In genomic region chr13:6060229-6060845, GRCm38 (mm10) we compare ENCODE assay signal across 9 mouse cellular contexts.
DNase-seq lines count a peak whose midpoint lies in the region; ATAC-seq and TF ChIP-seq lines count a peak whose summit lies in the region.
"Had no signal": no experiment of that assay in that cellular context is flagged by ENCODE, and none has a peak within 500 bp of the region (broad histone marks: within the 10 kb centered on the region; RNA-seq: fewer than 3 reads in every experiment).

No protein-coding gene starts in this region.

- H3K9ac ChIP-seq in lung, embryonic 14.5 days = no peak overlapping the region
- H3K9ac ChIP-seq in limb, embryonic 12.5 days (replicated peaks) = no peak overlapping the region
- no peak overlapping the region for H3K9ac ChIP-seq in stomach, embryonic 15.5 days
- H3K9ac ChIP-seq in intestine, embryonic 15.5 days = no peak overlapping the region
- H3K9ac ChIP-seq: hindbrain, embryonic 15.5 days; liver, embryonic 15.5 days had no signal

- DNase-seq in lung, embryonic 14.5 days = peak; percentile 18
- DNase-seq in lung, postnatal 25 days (ENCODE audit: low spot score) = no peak
- no peak for DNase-seq in embryonic facial prominence, embryonic 10.5 days (ENCODE audit: low spot score)
- DNase-seq in c-Kit-positive CD71-positive TER-119-positive erythroid progenitor cells, embryonic 14.5 days (ENCODE audit: low spot score) = no peak

- 35% methylated on average over 8 of the region's 8 CpGs for WGBS in lung, embryonic 14.5 days
- WGBS in embryonic facial prominence, embryonic 10.5 days = 37% methylated on average over 8 of the region's 8 CpGs
- 30% methylated on average over 8 of the region's 8 CpGs for WGBS in limb, embryonic 12.5 days
- WGBS in stomach, embryonic 15.5 days = 37% methylated on average over 8 of the region's 8 CpGs
- WGBS in intestine, embryonic 15.5 days = 37% methylated on average over 8 of the region's 8 CpGs

- no peak overlapping the region for H3K4me3 ChIP-seq in lung, embryonic 14.5 days (ENCODE audit: low read depth, low read length)
- H3K4me3 ChIP-seq in embryonic facial prominence, embryonic 10.5 days = no peak overlapping the region
- H3K4me3 ChIP-seq in limb, embryonic 12.5 days (replicated peaks) = no peak overlapping the region
- no peak overlapping the region for H3K4me3 ChIP-seq in stomach, embryonic 15.5 days (replicated peaks)
- H3K4me3 ChIP-seq in intestine, embryonic 15.5 days (replicated peaks) = no peak overlapping the region
- H3K4me3 ChIP-seq: hindbrain, embryonic 15.5 days; liver, embryonic 15.5 days had no signal

- no peaks in the 10 kb centered on the region for H3K9me3 ChIP-seq in lung, embryonic 14.5 days (ENCODE audit: low read depth, low read length)
- H3K9me3 ChIP-seq in embryonic facial prominence, embryonic 10.5 days = no peaks in the 10 kb centered on the region
- no peaks in the 10 kb centered on the region for H3K9me3 ChIP-seq in limb, embryonic 12.5 days
- no peaks in the 10 kb centered on the region for H3K9me3 ChIP-seq in stomach, embryonic 15.5 days
- no peaks in the 10 kb centered on the region for H3K9me3 ChIP-seq in intestine, embryonic 15.5 days
- H3K9me3 ChIP-seq: hindbrain, embryonic 15.5 days; liver, embryonic 15.5 days had no signal

- no peak for TF ChIP-seq CTCF in lung, embryonic 14.5 days (IDR thresholded peaks at IDR 0.05; ENCODE audit: low read depth)

- ATAC-seq in lung, embryonic 14.5 days (ENCODE audit: insufficient read depth) = peak; percentile 59; the same call in 1 of the 2 replicates
- no peak for ATAC-seq in limb, embryonic 12.5 days (ENCODE audit: insufficient number of reproducible peaks, insufficient read depth, low FRiP score, low TSS enrichment, low read depth)
- ATAC-seq in stomach, embryonic 15.5 days (ENCODE audit: insufficient read depth, low FRiP score, low read depth) = no peak
- no peak for ATAC-seq in intestine, embryonic 15.5 days

- H3K27me3 ChIP-seq in lung, embryonic 14.5 days (ENCODE audit: insufficient read depth, low read length) = no peaks in the 10 kb centered on the region
- H3K27me3 ChIP-seq in embryonic facial prominence, embryonic 10.5 days (replicated peaks; ENCODE audit: low read depth, poor library complexity, severe bottlenecking) = no peaks in the 10 kb centered on the region
- H3K27me3 ChIP-seq in limb, embryonic 12.5 days = no peaks in the 10 kb centered on the region
- H3K27me3 ChIP-seq in stomach, embryonic 15.5 days (replicated peaks) = no peaks in the 10 kb centered on the region
- H3K27me3 ChIP-seq in intestine, embryonic 15.5 days (replicated peaks) = no peaks in the 10 kb centered on the region
- H3K27me3 ChIP-seq: hindbrain, embryonic 15.5 days; liver, embryonic 15.5 days had no signal

- H3K4me1 ChIP-seq in lung, embryonic 14.5 days (ENCODE audit: insufficient read depth) = peaks cover 7% of the 10 kb centered on the region; the same call in 1 of the 2 replicates
- H3K4me1 ChIP-seq in embryonic facial prominence, embryonic 10.5 days = peaks cover 15% of the 10 kb centered on the region
- H3K4me1 ChIP-seq in limb, embryonic 12.5 days (replicated peaks) = peaks cover 11% of the 10 kb centered on the region
- H3K4me1 ChIP-seq in stomach, embryonic 15.5 days = 0 out of 2 replicates have a peak, but pooled peaks cover 5% of the 10 kb centered on the region
- H3K4me1 ChIP-seq in intestine, embryonic 15.5 days (replicated peaks) = peaks cover 3% of the 10 kb centered on the region; the same call in 1 of the 2 replicates

- H3K36me3 ChIP-seq in lung, embryonic 14.5 days (ENCODE audit: insufficient read depth) = no peaks in the 10 kb centered on the region
- H3K36me3 ChIP-seq in embryonic facial prominence, embryonic 10.5 days (replicated peaks) = no peaks in the 10 kb centered on the region
- H3K36me3 ChIP-seq in limb, embryonic 12.5 days = no peaks in the 10 kb centered on the region
- H3K36me3 ChIP-seq in stomach, embryonic 15.5 days = no peaks in the 10 kb centered on the region
- no peaks in the 10 kb centered on the region for H3K36me3 ChIP-seq in intestine, embryonic 15.5 days
- H3K36me3 ChIP-seq: hindbrain, embryonic 15.5 days; liver, embryonic 15.5 days had no signal

- peak overlapping the region; percentile 10; the same call in 1 of the 2 replicates for H3K4me2 ChIP-seq in lung, embryonic 14.5 days
- H3K4me2 ChIP-seq in limb, embryonic 12.5 days = peak overlapping the region; percentile 39
- no peak overlapping the region; the same call in 1 of the 2 replicates for H3K4me2 ChIP-seq in stomach, embryonic 15.5 days
- H3K4me2 ChIP-seq in intestine, embryonic 15.5 days (replicated peaks) = no peak overlapping the region
- H3K4me2 ChIP-seq: hindbrain, embryonic 15.5 days; liver, embryonic 15.5 days had no signal

- H3K27ac ChIP-seq in lung, embryonic 14.5 days (ENCODE audit: low read depth) = no peak overlapping the region
- peak overlapping the region; percentile 59; the same call in 1 of the 2 replicates for H3K27ac ChIP-seq in embryonic facial prominence, embryonic 10.5 days (replicated peaks)
- no peak overlapping the region for H3K27ac ChIP-seq in limb, embryonic 12.5 days
- peak overlapping the region; percentile 21; the same call in 1 of the 2 replicates for H3K27ac ChIP-seq in stomach, embryonic 15.5 days
- no peak overlapping the region for H3K27ac ChIP-seq in intestine, embryonic 15.5 days
- H3K27ac ChIP-seq: liver, embryonic 15.5 days had no signal

Comparison
In these comparisons a context has a peak if more than half of its experiments do, and no peak if none do; other contexts are left out.
1. H3K27ac ChIP-seq: peak in embryonic facial prominence, embryonic 10.5 days (single experiment) and stomach, embryonic 15.5 days (single experiment); none in lung, embryonic 14.5 days (single experiment), limb, embryonic 12.5 days (single experiment) and intestine, embryonic 15.5 days (single experiment).
2. H3K4me2 ChIP-seq: peak in lung, embryonic 14.5 days (single experiment) and limb, embryonic 12.5 days (single experiment); none in stomach, embryonic 15.5 days (single experiment) and intestine, embryonic 15.5 days (single experiment).